Mouse (Mus musculus) A20 (cell line): Measurements from ENCODE around the gene Clca3a2.
"Not testable (repeated sequence)": the region's sequence is repeated elsewhere in the genome, so short reads cannot be mapped to it uniquely, and the experiment has no call there.

ENCODE experiments used
- DNase-seq: peaks from one replicate; pipeline ENCODE4 v3.0.0-alpha.2; 2011; ENCODE audit warnings: low read depth, low spot score

Clca3a2 gene

GRCm38 (mm10) chr3:144819219-144819618, at the start of gene Clca3a2:
Gene Clca3a2 (minus strand): TSS chr3:144819494.
- not testable (repeated sequence) for DNase-seq

- DNase-seq = no peak
Observed at GRCm38 (mm10) chr3:144849584-144849983, 30.3 kb upstream of the Clca3a2 start.

DNA sequence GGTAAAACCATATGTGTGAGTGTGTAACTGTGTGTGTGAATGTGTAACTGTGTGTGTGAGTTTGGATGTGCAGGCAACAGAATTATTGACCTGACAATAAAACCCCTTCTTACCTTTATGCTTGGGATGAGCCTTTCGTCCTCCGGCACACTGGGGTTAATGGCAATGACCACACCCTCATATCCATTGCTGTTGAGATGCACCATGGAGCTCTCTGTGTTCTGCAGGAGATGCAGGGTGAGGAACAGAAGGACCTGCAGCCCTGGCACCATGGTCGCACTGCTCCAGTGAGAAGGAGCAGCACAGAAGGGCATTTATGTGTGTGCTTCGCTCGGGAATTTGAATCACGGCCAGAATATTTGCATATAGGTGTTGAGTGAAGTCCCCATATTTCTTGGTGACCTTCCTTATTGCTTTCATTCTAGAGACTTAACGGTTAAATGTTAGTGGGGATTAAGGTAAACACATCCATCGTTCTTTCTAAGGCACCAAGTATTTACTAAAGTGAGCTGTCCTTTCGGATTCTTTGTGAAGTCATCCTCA, 29.8 kb upstream of the Clca3a2 start, which contains the start of gene Clca3b:
Clca3b (minus strand) TSS at position 344 of the 543 bp plus-strand sequence.
- not testable (repeated sequence) for DNase-seq

DNA sequence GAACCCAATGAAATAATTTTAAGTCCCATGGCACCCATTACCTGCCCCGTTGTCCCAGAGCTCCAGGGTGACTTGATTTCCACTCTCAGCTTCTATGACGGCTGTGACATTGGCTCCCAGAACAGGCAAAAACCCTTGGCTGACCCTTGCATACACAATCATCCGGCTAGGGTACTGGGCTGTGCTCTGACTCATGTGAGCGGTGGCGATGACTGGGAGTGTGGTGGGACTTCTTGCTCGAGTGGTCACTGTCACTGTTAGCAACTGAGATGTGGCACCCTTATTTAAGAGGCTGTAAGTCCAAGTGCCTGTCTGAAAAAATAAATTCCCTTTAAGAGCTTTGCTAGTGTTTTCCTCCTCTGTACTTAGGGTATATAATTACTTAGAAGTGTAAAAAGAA, 8.0 kb upstream of the Clca3a2 start:
- DNase-seq = no peak

GRCm38 (mm10) chr3:144825151-144825550, 5.9 kb upstream of the Clca3a2 start:
- peak; percentile 82 for DNase-seq

GRCm38 (mm10) chr3:144823331-144823730, 4.0 kb upstream of the Clca3a2 start:
- no peak for DNase-seq

DNA sequence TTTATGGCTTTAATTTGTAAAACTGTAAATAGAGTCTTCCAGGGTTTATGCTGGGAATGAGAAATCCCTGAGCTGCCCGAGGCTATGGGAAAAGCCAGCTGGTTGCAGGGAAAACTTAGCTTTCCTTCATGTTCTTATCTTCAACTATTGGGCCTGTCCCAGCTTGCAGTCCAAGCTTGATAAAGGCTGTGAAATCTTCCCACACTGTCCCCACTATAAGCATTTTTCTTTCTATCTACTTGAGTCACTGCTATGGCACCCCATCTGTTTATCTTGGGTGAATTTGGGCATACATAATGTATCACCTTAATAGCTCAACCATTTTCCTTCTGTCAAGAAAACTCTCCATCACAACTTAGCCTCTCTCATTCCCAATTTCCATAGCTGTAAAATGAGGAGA, 1.3 kb upstream of the Clca3a2 start:
- DNase-seq = no peak

GRCm38 (mm10) chr3:144813336-144813735, 6.0 kb downstream of the Clca3a2 start:
- DNase-seq = not testable (repeated sequence)

DNA sequence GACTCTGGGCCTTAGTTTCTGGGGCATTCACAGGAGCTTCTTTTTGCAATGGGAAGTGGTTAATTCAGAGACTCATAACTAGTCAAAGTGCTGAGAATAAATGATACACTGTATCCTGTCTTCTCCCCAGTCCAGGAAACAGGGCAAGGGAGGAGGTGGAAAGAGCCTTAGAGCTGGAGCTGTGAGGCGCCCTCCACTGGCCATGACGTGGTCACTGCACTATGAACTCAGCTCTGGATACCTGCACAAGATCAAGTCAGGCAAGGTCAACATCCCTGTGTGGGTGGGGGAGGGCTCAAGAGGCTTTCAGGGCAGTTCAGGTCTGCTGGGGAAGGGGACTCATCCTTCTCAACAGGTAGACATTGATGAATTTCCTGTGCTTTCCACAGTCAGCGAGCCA, 7.5 kb downstream of the Clca3a2 start:
- no peak for DNase-seq

GRCm38 (mm10) chr3:144808153-144808925, 11.0 kb downstream of the Clca3a2 start:
- not testable (repeated sequence) for DNase-seq

GRCm38 (mm10) chr3:144806626-144807025, 12.7 kb downstream of the Clca3a2 start:
- not testable (repeated sequence) for DNase-seq

DNA sequence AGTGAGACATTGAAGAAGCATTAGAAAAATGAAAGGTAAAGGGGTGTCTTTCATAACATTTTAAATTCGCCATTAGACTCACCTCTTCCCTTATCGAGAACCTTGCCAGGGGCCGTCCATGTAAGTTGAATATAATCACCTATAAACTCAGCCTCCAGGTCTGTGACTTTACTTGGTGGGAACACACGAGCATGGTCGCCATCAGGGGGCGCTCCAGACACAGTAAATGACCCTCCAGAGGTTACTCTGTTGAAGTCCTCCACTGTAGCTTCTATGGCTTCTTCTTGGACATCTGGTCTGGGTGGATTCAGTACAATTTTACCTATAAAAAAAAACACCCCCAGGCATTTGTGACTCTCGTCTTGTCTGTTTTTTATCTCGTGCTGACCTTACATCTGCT, 17.4 kb downstream of the Clca3a2 start:
- peak; percentile 71 for DNase-seq

DNA sequence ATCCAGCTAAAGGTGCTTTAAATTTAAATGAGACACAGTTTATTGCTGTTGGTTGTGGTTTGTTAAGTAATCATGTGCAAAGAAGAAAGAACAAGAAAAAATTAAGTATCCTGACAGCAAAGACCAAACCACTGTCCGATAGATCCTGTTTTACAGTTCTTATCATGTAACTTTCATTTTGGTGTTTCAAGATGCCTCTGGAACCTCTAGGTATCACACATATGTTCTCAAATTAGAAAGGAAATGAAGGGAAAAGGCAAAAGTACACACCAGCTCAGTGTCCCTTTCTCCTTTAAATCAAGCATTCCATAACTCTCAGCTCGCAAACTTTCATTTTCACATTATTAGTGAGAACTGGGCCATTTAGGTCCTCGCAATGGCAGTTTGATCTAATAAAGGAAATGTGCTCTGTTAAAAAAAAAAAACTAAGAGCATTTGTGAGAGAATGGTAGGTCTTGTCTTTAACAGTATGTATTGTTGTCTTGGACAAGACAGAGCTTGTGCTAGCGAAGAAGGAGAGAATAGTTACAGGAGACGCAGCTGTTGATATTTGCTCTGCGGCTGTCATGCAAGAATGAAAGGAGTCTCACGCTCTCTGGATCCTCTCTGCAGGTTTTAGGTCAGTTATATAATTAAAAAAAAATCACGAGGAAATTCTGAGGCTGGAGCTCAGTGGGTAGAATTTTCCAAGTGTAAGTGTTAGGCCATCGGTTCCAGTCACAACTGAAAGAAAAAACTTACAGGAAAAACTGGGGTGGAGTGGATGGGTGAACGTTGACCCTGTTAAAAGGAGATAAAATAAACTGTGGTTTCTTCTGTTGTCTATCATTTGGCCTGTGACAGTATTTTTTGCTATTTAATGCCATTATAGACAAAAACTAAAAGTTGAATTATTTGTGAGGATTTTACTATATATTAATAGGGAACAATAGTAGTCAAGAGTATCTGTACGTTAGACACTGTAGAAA, 33.8 kb downstream of the Clca3a2 start:
- DNase-seq = no peak

DNA sequence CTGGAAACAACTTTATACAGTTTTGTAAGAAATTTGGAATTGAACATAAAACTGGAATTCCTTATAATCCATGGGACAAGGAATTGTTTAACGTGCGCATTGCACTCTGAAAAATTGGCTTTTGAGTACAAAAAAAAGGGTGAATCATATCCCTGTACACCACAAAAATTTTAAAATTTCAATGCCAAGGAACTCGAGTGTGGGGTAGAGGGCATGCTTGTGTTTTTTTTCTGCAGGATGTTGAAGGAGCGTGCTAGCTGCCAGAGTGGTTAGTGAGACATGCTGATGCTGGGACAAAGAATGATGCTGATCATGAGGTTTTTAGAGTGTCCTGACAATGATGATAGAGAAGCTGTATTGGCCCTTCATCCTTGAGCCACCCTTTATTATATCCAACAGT, 54.1 kb downstream of the Clca3a2 start:
- no peak for DNase-seq

- DNase-seq = no peak
Observed at GRCm38 (mm10) chr3:144761454-144761853, 57.8 kb downstream of the Clca3a2 start.

GRCm38 (mm10) chr3:144760592-144761309, 58.5 kb downstream of the Clca3a2 start, which contains the start of gene Clca3a1:
Gene Clca3a1 (minus strand): TSS chr3:144760977.
- no peak for DNase-seq

- no peak for DNase-seq
Observed at GRCm38 (mm10) chr3:144759719-144760118, 59.6 kb downstream of the Clca3a2 start.

GRCm38 (mm10) chr3:144756103-144756502, 63.2 kb downstream of the Clca3a2 start:
- not testable (repeated sequence) for DNase-seq

DNA sequence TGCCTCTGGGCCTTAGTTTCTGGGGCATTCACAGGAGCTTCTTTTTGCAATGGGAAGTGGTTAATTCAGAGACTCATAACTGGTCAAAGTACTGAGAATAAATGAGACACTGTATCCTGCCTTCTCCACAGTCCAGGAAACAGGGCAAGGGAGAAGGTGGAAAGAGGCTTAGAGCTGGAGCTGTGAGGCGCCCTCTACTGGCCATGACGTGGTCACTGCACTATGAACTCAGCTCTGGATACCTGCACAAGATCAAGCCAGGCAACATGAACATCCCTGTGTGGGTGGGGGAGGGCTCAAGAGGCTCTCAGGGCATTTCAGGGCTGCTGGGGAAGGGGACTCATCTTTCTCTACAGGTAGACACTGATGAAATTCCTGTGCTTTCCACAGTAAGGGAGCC, 66.2 kb downstream of the Clca3a2 start:
- DNase-seq = peak; percentile 37

- not testable (repeated sequence) for DNase-seq
Observed at GRCm38 (mm10) chr3:144749062-144749963, 70.0 kb downstream of the Clca3a2 start.
